Mouse (Mus musculus): ENCODE results near the gene Stk4. TPM values are rescaled to one million over a fixed set of nuclear protein-coding genes. Genes with fewer than 3 reads are reported as not detected.
"Not testable (repeated sequence)": the region's sequence is repeated elsewhere in the genome, so short reads cannot be mapped to it uniquely, and the experiment has no call there.

Stk4 gene
- polyA plus RNA-seq, 1 experiment from 2014 or later = 24.0 TPM

DNA sequence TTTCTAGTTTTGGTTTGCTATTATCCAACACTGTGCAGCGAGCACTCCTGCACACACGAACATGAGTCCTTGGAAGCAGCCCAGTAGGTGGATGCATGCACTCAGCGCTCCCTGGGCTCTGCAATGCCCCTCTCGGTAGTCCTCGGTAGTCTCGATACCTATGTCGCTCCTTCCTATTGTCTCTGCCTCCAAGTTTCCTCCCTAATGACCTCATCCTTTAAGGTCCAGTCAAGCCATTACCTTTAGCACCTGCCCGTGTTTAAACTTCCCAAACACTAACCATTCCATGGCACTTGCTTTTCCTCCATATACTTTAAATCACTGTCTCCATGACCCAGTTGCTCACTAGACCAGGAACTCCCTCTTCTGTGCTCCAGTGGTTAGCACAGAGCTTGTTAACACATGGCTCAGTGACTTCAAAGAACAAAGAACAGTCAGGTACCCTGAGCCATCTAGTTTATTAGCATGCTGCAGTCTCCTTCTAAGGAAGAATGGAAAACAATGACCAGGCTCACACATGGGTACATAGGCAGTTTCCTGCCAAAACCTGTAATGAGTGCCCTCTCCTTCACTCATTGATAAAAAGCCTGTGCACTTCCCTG is 10.4 kb upstream of the Stk4 start:
- no peaks in the 10 kb centered on the region for H3K4me1 ChIP-seq (replicated peaks)
- no peak overlapping the region for H3K27ac ChIP-seq
- ATAC-seq (ENCODE audit: low FRiP score) = no peak
- H3K4me3 ChIP-seq = no peak overlapping the region
- H3K36me3 ChIP-seq = peaks cover 90% of the 10 kb centered on the region
- H3K27me3 ChIP-seq = no peaks in the 10 kb centered on the region
- no peak overlapping the region for H3K4me2 ChIP-seq
- no peaks in the 10 kb centered on the region for H3K9me3 ChIP-seq
- no peak overlapping the region for H3K9ac ChIP-seq
- WGBS = 92% methylated on average over 8 of the region's 8 CpGs

DNA sequence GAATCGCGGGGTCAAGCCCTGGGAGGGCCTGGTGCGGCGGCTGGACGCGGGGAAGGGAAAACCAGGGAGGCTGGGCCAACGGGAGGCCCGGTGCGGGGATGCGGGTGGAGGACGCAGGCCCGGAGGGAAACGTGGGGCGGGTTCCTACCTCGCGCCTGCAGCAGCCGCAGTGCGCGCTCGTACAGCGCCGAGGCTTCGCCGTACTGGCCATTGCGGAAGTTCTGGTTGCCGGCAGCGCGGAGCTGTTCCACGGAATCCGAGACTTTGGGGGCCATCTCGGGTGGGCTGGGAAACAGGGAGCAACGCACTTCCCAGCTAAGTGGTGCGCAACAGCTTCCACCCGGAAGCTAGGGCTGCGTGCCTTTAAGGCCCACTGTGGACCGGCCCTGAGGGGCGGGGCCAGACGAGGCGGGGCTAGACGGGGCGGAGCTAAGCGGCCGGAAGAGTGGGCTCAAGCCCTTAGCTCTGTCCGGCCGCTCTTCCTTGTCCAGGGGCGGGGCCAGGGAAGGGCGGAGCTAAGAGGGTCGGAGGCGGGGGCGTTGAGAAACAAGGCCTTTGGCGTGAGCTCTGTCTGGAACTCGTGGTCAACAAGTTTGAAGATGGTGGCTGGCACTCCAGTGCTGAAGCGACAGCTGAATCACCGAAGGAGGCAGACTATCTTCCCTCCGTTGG is 779 bp downstream of the Stk4 start, which contains the start of gene Tomm34:
Gene Tomm34, minus strand, starts transcription at position 405 of the 672 bp plus-strand sequence.
- peak; percentile 96 for ATAC-seq (ENCODE audit: low FRiP score)
- no peaks in the 10 kb centered on the region for H3K27me3 ChIP-seq

GRCm38 (mm10) chr2:164071437-164071820 is 1.3 kb downstream of the Stk4 start:
- Histone ChIP-seq H3K4me3 (peak overlapping the region; percentile 97), H3K4me2 (peak overlapping the region; percentile 91), H3K4me1 (replicated peaks) (peaks cover 37% of the 10 kb centered on the region), H3K9ac (0 out of 2 replicates have a peak overlapping the region, but pooled peaks have one; percentile 89), H3K27ac (peak overlapping the region; percentile 91)
- H3K27me3 ChIP-seq; ATAC-seq (ENCODE audit: low FRiP score); H3K36me3 ChIP-seq; H3K9me3 ChIP-seq: not testable (repeated sequence)
- 81% methylated on average over 11 of the region's 11 CpGs for WGBS

More for the DNA sequence above, 779 bp downstream of the Stk4 start, which contains the start of gene Tomm34:
- H3K27ac ChIP-seq = peak within 1 kb of the TSS; percentile 91
- peaks cover 10% of the 10 kb centered on the region for H3K36me3 ChIP-seq
- WGBS = under 1% methylated on average over 47 of the region's 55 CpGs
- peaks cover 37% of the 10 kb centered on the region for H3K4me1 ChIP-seq (replicated peaks)
- H3K4me3 ChIP-seq = peak within 1 kb of the TSS; percentile 97
- no peaks in the 10 kb centered on the region for H3K9me3 ChIP-seq
- peak within 1 kb of the TSS; percentile 91 for H3K4me2 ChIP-seq
- peak within 1 kb of the TSS; percentile 89 for H3K9ac ChIP-seq

DNA sequence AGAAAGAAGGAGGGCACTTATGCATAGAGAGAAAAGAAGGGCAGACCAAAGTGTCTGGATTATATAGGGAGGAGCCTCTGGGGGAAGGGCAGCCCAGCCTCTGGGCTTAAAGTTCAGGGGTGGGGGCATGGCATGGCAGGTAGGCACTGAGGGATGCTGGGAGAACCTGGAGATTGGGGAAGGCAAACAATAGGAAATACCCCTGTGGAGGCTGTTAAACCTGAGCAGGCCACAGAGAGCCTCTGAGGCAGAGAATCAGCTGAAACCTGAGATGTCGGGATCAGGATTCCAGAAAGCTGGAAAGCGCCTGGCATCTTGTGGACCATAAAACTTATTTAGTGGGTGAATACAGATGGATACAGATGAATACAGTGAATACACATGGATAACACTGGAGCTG is 2.0 kb downstream of the Stk4 start:
- Histone ChIP-seq H3K27ac (no peak overlapping the region), H3K9me3 (no peaks in the 10 kb centered on the region), H3K4me1 (replicated peaks) (peaks cover 37% of the 10 kb centered on the region), H3K4me3 (no peak overlapping the region), H3K9ac (no peak overlapping the region), H3K36me3 (0 out of 2 replicates have a peak, but pooled peaks cover under 1% of the 10 kb centered on the region), H3K27me3 (no peaks in the 10 kb centered on the region), H3K4me2 (no peak overlapping the region)
- WGBS = 81% methylated on average over 2 of the region's 2 CpGs
- ATAC-seq (ENCODE audit: low FRiP score) = no peak

GRCm38 (mm10) chr2:164073120-164073519 is 3.0 kb downstream of the Stk4 start:
- Histone ChIP-seq H3K4me1 (replicated peaks) (peaks cover 34% of the 10 kb centered on the region), H3K27ac (no peak overlapping the region), H3K4me3 (no peak overlapping the region), H3K9ac (no peak overlapping the region), H3K4me2 (no peak overlapping the region), H3K27me3 (no peaks in the 10 kb centered on the region), H3K36me3 (no peaks in the 10 kb centered on the region), H3K9me3 (no peaks in the 10 kb centered on the region)
- no peak for ATAC-seq (ENCODE audit: low FRiP score)
- WGBS = 90% methylated on average over 7 of the region's 7 CpGs

GRCm38 (mm10) chr2:164073918-164074578 is 3.9 kb downstream of the Stk4 start:
- Histone ChIP-seq H3K9me3 (no peaks in the 10 kb centered on the region), H3K4me3 (peak overlapping the region; percentile 91), H3K9ac (peak overlapping the region; percentile 86), H3K36me3 (no peaks in the 10 kb centered on the region), H3K4me2 (peak overlapping the region; percentile 89), H3K27ac (peak overlapping the region; percentile 79), H3K4me1 (replicated peaks) (peaks cover 26% of the 10 kb centered on the region), H3K27me3 (no peaks in the 10 kb centered on the region)
- ATAC-seq (ENCODE audit: low FRiP score) = peak; percentile 68
- under 1% methylated on average over 48 of the region's 48 CpGs for WGBS

DNA sequence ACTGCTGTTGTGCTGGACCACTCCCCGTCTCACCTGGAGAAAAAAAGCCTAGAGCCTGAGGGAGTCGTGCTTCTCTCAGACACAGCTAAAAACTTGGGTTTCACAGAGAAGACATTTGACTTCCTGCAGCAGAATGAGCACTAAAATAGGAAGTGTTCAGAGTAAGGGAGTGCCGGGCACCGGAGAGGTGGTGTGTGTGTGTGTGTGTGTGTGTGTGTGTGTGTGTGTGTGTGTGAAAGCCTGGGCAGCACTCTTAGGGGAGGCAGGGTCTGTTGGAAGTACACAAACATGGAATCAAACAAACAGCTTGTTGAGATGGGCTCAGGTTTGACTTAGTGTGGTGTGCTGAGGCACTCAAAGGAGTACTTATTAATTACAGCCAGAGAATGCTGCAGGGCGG is 5.0 kb downstream of the Stk4 start:
- Histone ChIP-seq H3K27ac (no peak overlapping the region), H3K4me3 (peak overlapping the region; percentile 91), H3K9me3 (no peaks in the 10 kb centered on the region), H3K4me2 (peak overlapping the region; percentile 89), H3K36me3 (peaks cover 8% of the 10 kb centered on the region), H3K9ac (peak overlapping the region; percentile 86; the same call in 1 of the 2 replicates), H3K4me1 (replicated peaks) (peaks cover 16% of the 10 kb centered on the region), H3K27me3 (no peaks in the 10 kb centered on the region)
- 60% methylated on average over 5 of the region's 5 CpGs for WGBS
- no peak for ATAC-seq (ENCODE audit: low FRiP score)

- peaks cover 14% of the 10 kb centered on the region for H3K4me1 ChIP-seq (replicated peaks)
- WGBS = 92% methylated on average over 8 of the region's 8 CpGs
- H3K36me3 ChIP-seq = peaks cover 26% of the 10 kb centered on the region
- no peak overlapping the region for H3K4me3 ChIP-seq
- no peaks in the 10 kb centered on the region for H3K27me3 ChIP-seq
- no peaks in the 10 kb centered on the region for H3K9me3 ChIP-seq
- H3K9ac ChIP-seq = no peak overlapping the region
- no peak for ATAC-seq (ENCODE audit: low FRiP score)
- H3K27ac ChIP-seq = no peak overlapping the region
- H3K4me2 ChIP-seq = no peak overlapping the region
Measured at GRCm38 (mm10) chr2:164076874-164077425, 6.8 kb downstream of the Stk4 start.

- Histone ChIP-seq H3K9me3 (no peaks in the 10 kb centered on the region), H3K4me3 (no peak overlapping the region), H3K36me3 (peaks cover 34% of the 10 kb centered on the region), H3K4me2 (no peak overlapping the region), H3K4me1 (replicated peaks) (peaks cover 14% of the 10 kb centered on the region), H3K9ac (no peak overlapping the region), H3K27ac (no peak overlapping the region), H3K27me3 (no peaks in the 10 kb centered on the region)
- ATAC-seq (ENCODE audit: low FRiP score) = no peak
- 87% methylated on average over 5 of the region's 5 CpGs for WGBS
Measured at GRCm38 (mm10) chr2:164077875-164078274, 7.8 kb downstream of the Stk4 start.

DNA sequence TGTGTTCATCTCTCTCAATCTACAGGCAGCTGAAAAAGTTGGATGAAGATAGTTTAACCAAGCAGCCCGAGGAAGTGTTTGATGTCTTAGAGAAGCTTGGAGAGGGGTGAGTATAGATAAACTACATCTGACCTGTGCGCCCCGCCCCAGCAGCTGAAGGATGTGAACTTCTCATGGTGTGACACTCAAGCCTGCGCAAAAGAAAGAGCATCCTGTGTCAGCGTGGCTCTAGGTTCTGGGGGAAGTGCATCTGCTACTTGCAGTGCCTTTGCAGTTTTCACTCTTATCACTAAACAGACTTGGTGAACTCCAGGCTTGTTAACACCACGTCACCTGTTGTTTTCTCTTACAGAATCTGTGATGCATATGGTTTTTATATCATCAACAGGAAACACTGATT is 9.4 kb downstream of the Stk4 start:
- Histone ChIP-seq H3K9ac (no peak overlapping the region), H3K27ac (no peak overlapping the region), H3K4me2 (no peak overlapping the region), H3K4me1 (replicated peaks) (peaks cover 12% of the 10 kb centered on the region), H3K4me3 (no peak overlapping the region), H3K36me3 (peaks cover 49% of the 10 kb centered on the region), H3K9me3 (no peaks in the 10 kb centered on the region), H3K27me3 (no peaks in the 10 kb centered on the region)
- ATAC-seq (ENCODE audit: low FRiP score) = no peak
- WGBS = 95% methylated on average over 6 of the region's 6 CpGs

DNA sequence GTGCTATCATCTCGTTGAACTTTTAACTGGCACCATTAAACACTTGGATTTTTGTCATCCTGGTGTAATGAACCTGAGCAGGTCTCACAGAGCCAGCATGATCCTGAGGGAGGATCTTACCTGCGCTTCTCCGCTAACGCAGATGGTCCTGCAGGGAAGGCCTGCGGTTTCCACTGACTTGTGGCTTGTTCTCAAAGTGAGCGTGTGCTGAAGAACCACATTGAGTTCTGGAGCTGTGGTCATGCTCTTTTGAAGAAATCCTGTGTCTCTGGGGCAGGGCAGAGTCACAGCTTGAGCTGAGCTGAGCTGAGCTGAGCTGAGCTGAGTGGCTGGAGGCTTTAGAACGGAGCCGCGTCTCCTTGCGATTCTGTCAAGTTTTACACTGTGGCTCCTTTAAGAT is 11.5 kb downstream of the Stk4 start:
- WGBS = 97% methylated on average over 10 of the region's 10 CpGs
- Histone ChIP-seq H3K4me1 (replicated peaks) (no peaks in the 10 kb centered on the region), H3K4me3 (no peak overlapping the region), H3K4me2 (no peak overlapping the region), H3K9me3 (no peaks in the 10 kb centered on the region), H3K36me3 (peaks cover 67% of the 10 kb centered on the region), H3K9ac (no peak overlapping the region), H3K27ac (no peak overlapping the region), H3K27me3 (no peaks in the 10 kb centered on the region)
- ATAC-seq (ENCODE audit: low FRiP score) = no peak

- Histone ChIP-seq H3K4me3 (no peak overlapping the region), H3K27ac (no peak overlapping the region), H3K4me2 (no peak overlapping the region), H3K9me3 (no peaks in the 10 kb centered on the region), H3K4me1 (replicated peaks) (no peaks in the 10 kb centered on the region), H3K36me3 (peaks cover 73% of the 10 kb centered on the region), H3K27me3 (no peaks in the 10 kb centered on the region), H3K9ac (no peak overlapping the region)
- 93% methylated on average over 10 of the region's 10 CpGs for WGBS
- no peak for ATAC-seq (ENCODE audit: low FRiP score)
Measured at GRCm38 (mm10) chr2:164082175-164082574, 12.1 kb downstream of the Stk4 start.

All from hindbrain, embryonic 13.5 days (tissue).